Mouse (Mus musculus) left cerebral cortex, postnatal 36 days (tissue): ENCODE results near the gene Calm3. TPM values are rescaled to one million over a fixed set of nuclear protein-coding genes. Genes with fewer than 3 reads are reported as not detected.

Experiments used
- DNase-seq, 2 experiments: peaks; one replicate each; pipeline ENCODE4 v3.0.0; 2021 to 2022; ENCODE audit warnings: low spot score in 2 of 2, mixed read lengths in 1 of 2
- intact Hi-C: fragments of 180-260 bp; cut with DNase I; formaldehyde crosslinking; loops from one replicate; pipeline ENCODE4 v1.15.1; 2025
- total RNA-seq, 2 experiments: library from RNA; stranded (reverse); gene quantifications; 2 replicates each; pipeline ENCODE4 v1.2.3; 2021

Calm3 gene
- total RNA-seq, 2 experiments from 2014 or later: 1,705 to 2,029 TPM

DNA sequence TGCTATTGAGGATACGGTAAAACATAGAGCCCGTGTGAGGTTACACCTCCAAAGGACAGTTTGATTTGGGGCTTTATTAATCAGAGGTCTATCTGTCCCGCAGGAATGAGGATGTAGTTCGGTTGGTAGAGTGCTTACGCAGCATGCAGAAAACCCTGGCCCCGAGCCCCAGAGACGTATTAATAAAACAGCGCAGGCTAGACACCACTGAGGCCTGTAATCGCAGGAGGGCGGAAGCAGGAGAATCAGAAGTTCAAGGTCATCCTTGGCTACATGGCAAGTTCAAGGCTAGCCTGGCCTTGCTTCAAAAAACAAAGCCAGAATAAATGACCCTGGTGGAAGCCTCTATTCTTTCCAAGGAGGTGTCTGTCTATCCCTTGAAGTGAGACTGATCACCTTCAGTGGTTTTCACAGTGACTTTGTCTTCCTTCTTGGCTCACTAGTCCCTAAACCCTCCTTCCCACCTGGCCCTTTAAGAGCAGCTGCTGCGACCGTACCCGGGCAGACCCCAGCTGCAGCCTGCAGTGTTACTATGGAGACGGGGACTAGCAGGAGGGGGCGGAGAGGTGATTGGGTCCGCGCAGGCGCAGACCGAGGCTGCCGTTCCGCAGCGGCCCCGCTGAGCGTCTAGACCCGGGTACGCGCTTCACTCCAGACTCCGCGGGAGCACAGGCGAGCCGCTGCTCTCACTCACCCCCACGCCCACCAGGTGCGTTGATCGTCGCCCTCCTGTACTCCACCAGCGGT is 20.3 kb upstream of the Calm3 start, which contains the start of gene Pnmal2:
Pnmal2 (plus strand) TSS at position 622 of the 747 bp plus-strand sequence.
- intact Hi-C loops: no loop called here
- peak; percentile 88 to 90 for DNase-seq

DNA sequence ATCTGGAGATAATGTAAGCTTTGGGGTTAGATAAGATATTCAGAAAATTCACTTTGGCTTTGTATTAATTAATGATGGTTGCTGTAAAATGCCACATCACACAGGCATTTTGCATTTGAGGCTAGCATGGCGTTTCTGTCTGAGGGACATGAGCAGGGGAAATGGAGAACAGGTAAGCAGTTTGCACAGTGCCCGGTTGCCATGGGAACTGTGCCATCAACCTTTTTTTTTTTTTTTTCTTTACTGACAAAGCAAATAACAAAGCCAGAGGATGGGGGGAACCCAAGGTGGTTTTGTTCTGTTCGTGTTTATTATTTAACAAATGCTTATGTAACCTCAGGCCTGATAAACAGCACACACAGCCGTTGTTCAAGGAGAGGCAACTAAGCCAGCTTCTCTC is 18.9 kb upstream of the Calm3 start:
- DNase-seq: no peak
- intact Hi-C loops: no loop called here

DNA sequence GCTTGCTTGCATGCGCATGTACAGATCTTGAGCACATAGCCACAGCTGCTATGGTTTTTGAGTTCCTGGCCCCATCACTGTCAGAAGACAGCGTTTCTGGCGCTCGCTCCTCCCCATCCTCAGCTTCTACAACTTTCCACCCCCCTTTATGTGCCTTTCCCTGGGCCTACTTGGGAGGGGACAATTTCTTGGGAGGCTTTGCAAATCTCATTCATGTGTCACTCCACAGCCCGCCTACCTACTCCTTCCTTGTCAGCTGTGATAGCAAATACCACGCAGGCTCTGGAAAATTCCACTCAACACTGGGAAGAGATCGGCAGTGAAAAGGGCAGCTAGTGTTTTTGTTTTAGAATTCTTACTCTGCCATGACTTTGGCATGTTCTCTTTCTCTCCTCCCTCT is 16.4 kb upstream of the Calm3 start:
- DNase-seq: peak; percentile 73 to 77
- intact Hi-C loops: no loop called here

DNA sequence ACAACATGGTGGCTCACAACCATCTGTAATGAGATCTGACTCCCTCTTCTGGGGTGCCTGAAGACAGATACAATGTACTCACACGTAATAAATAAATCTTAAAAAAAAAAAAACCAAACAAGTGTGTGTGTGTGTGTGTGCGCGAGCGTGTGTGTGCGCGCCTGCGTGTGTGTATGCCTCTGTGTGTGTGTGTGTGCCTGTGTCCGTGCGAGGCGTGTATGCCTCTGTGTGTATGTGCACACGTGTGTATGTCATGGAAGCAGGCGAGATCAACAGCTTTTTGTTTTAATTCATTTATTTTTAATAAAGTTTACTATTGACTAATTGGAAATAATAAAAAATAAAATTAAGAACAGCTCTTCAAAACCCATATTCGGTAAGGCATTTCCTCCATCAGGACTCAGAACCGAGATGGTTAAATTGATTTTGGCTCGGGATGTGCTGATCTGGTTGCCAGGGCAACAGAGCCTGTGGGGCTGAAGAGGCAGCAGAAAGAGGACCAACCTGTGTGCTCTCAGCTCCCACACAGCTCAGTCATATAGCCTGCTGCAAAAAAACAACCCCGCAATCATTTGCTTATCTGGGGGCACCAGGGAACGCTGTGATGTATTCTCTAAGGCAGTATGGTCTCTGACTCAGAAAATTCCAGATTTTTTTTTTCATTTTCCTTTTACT is 14.3 kb upstream of the Calm3 start:
- intact Hi-C loops: no loop called here
- DNase-seq: peak in 1 of 2 experiments; percentile 63

DNA sequence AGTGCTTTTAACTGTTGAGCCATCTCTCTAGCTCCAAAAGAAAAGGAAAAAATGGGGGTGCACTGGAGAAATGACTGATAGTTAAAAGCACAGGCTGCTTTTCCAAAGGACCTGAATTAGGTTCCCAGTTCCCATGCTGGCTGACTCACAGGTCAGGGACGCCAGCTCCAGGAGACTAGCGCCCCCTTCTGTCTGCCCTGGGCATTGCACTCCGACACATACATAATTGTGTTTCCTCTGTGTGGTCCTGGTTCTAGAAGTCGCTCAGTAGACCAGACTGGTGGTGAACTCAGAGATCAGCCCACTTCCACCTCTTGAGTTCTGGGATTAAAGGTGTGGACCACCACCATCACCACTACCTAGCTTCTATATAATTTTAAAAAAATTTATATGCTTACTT is 13.4 kb upstream of the Calm3 start:
- intact Hi-C loops: no loop called here
- DNase-seq: no peak

DNA sequence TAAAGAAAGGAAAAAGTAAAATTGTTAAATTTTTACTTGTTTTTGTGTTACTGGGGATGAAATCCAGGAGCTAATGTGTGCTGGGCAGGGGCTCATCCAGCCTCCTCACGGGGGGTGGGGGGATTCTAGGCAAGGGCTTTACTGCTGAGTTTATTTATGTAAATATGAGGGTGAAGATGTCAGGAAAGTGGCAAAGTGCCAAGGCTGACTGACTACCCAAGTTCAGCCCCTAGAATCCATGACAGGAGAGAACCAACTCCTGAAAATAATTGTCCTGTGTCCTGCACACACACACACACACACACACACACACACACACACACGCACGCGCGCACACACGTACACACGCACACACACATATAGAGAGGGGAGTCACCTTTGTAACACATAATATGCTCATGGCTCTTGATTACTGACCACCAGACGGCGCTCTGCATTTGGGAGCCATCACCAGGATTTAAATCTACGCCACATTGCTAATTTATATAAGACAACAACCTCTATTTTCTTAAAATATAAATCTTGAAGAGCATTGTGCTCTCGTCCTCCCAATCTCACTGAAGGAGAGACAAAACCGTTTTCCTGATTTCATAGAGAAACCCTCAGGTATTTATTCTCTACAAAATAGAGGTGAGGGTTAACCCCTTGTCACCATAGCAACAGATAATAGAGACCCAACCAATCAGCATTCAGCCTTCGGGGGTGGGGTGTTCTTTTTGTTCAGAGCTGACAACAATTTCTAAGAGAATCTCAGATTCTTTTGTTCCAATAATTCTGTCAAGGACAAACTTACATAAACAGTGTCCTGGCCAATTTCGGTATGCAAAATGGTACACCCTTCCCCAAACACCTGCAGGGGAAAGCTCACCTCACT is 9.0 kb upstream of the Calm3 start:
- intact Hi-C loops: loop anchor here (1.0 to 2.0 kb wide), 3 partner anchors 17 to 130 kb away; partner anchors contain the start of gene Hif3a
- peak in 1 of 2 experiments; percentile 42 for DNase-seq

DNA sequence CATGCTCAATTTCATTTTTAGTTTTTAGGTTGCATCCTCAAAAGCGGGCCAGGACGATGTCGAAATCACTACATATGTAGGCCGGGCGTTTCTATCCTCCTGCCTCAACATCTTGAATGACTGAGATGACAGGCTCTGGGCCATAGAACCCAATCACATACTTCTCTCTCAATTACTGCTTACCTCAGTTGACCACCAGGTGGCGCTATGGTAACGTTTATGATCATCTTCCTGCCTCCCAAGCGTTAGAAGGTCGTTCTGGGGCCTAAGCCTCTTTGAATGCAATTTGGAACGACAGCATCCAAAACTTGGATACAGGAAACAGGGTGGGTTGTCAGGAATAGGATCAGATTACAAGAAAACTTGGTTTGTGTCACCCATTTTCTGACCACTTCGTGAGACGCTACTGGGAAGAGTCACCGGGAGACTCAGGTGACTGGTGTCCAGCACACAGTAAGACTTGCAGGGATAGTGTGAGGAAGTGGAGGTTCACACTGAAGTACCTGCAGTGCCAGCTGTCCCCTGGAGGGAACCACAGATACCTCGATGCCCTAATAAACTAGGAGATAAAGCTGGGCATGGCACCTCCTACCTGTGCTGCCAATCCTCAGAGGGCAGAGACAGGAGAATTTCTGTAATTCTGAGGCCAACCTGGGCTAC is 8.2 kb upstream of the Calm3 start:
- DNase-seq: peak; percentile 79 to 88
- intact Hi-C loops: loop anchor here (1.0 to 2.0 kb wide), 3 partner anchors 18 to 131 kb away; partner anchors contain the start of gene Hif3a

DNA sequence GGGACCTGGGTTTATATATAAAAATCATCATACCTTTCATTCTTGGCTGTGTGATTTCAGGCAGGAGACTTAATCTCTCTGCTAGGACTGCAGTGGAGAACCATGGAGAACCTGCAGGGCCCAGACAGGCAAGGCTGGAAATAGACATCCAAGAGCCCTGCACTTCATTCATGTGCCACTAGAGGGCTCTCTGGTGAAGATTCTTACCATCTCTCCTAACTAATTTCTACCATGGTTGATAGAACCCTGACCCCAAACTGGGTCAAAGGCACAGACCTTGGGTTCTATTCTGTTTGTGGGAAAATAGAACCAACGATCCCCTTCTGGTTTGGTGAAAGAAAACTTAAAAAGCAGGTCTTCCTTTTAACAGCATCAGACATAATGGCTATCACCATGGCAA is 6.9 kb upstream of the Calm3 start:
- intact Hi-C loops: no loop called here

DNA sequence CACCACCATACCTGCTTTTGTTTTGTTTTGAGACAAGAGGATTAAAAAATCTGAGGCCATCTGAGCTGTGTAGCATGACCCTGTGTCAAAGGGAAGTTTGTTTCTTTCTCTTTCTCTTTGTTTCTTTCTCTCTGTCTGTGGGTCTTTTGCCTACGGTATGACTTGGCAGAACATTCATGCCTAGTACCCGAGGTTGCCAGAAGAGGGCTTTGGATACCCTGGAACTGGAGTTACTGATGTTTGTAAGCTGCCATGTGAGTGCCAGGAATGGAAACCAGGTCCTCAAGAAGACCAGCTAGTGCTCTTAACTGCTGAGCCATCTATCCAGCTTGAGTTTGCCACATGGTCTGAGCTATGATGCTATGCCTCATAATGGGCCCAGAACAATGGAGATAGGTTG is 4.4 kb upstream of the Calm3 start:
- intact Hi-C loops: no loop called here
- no peak for DNase-seq

More for the DNA sequence above, 6.9 kb upstream of the Calm3 start:
- DNase-seq: peak; percentile 72 to 82

DNA sequence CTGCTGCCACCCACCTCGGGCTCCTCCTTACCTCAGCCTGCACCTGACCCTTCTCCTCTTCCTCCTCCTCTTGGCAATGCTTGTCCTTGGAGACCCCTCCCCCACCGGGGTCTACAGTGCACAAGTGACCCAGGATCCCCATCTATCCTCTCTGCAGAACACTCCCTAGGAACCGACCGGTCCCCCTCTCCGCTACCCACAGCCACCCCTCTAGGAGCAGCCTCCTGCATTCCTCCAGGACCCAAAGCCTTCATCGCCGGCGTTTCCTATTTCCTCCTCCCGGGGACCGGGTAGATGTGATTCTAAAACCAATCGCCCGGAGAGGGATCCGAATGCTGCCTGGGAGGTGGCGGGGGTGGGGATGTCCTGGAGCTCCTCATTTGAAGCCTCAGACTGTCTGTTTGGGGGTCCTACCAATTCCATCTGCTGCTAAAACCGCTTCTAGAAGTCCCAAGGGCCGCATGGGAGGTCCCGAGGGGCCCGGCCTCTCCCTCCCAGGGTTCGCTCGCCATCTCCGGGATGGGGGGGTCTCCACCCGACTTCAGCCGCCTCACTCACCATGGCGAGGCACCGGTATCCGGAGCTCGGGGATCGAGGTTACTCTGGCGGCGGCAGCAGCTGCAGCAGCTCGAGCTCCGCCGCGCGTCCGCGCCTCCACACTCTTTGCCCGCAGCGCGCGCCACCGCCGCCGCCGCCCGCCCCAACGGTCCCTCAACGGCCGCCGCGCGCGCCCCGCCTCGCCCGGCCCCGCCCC is 454 bp downstream of the Calm3 start:
- peak in 1 of 2 experiments; percentile 31 for DNase-seq
- intact Hi-C loops: no loop called here

DNA sequence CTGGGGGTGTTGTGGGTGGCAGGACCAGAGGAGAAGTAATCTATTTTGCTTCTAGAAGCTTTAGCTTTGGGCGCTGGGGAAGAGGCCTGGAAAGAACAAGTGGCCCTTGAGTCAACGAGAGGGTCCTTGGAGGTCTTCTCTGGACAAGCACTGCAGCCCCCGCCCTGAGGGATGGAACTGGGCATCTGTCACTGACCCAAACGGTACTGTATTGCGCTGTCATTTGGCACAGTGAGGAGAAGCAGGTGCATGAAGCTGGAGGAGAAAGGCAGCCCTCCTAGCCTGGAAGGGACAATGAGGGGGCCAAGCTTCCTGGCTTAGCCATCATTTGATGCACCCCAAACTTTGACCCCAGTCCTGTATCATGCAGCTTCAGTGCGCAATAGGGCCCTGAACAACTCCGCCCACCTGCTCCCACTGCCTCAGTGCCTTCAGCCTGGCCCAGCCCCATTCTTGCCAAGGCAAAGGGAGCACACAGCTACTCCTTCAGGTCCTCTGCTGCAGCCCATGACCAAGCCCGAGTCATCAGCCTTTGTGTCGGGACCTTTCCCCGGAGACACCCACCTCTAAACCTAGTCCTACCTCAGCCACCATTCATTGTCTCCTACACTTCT is 1.4 kb downstream of the Calm3 start:
- intact Hi-C loops: no loop called here
- DNase-seq: peak; percentile 54 to 64

DNA sequence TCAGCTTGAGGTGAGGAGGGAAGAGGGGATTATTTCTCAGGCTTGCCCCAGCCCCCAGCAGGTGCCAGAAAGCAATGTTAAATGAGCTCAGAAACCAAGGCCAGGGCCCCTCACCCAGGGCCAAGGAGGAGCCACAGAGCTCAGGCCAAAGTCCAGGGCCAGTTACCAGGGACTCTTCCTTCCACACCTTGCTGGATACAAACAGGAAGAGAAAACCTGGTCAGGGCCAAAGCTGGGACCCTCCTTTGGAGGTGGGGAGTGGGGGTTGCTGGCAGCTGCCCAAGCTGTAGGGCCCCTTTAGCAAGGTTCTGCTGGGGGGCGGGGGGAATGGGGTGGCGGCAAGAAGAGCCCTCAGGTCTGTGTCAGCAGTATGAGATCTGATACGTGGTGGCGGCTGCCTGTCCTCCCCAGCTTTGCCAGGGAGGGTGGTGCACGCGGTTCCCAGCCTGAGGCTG is 2.0 kb downstream of the Calm3 start:
- intact Hi-C loops: no loop called here
- DNase-seq: no peak

DNA sequence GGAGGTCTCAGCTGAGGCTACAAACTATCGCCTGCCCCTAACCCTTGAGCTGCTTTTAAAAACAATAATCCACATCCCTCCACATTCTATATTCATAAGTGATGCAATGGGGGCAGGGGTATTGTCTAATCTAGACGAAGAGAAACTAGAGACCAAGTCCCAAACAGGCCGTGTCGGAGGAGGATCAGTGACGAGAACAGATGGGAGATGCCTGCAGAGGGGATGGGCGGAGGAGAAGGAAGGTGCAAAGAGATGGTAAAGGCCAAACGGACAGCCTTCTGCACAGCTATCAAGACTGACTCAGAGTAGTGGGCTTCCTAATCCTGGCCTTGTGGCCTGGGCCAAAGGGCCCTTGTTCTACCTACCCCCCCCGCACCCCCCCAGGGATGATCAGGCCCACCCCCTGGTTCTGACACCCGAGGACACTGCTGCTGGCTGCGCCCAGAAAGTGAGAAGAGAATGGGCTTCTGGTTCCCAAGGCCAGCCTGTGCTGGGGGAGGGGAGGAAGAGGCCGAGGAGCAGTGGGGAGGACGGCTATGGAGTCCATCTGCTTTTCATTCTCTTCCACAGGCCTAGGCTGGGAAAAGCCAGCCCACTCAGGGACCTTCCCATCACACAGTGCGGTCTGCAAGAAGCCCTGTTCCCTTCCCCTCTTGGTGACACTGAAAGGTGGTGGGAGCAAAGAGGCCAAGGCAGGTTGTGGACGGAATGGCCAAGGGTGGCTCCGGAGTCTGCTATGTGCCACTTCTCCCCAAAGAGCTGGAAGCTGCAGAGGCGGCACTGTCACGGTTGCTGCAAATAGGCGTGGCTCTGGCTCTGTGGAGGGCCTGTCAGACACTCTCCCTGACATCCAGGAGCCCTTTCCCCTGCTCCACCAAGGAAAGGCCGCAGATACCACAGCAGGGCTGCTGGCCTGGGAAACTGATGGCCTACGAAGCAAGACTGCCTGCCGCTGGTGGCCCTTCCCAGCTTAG is 2.8 kb downstream of the Calm3 start:
- intact Hi-C loops: no loop called here
- DNase-seq: no peak

DNA sequence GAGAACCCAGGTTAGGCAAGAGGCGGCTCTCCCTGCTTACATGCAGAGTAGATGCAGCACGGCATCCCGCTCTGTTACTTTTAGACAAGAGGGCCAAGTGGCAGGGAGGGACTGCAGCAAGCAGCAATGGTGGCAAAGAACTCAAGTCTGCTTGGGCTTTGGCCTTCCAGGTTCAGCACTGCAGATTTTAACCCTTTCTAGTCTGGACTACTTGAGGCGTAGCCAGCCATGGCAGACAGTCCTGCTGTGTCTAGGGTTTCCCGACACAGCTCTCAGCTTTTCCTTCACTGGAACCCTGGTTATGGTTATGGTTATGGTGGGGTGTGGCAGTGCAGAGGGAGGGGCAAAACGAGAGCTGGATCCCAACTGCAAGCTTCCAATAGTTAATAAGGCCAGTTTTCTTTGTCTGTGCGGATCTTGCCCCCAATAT is 3.7 kb downstream of the Calm3 start:
- intact Hi-C loops: no loop called here

DNA sequence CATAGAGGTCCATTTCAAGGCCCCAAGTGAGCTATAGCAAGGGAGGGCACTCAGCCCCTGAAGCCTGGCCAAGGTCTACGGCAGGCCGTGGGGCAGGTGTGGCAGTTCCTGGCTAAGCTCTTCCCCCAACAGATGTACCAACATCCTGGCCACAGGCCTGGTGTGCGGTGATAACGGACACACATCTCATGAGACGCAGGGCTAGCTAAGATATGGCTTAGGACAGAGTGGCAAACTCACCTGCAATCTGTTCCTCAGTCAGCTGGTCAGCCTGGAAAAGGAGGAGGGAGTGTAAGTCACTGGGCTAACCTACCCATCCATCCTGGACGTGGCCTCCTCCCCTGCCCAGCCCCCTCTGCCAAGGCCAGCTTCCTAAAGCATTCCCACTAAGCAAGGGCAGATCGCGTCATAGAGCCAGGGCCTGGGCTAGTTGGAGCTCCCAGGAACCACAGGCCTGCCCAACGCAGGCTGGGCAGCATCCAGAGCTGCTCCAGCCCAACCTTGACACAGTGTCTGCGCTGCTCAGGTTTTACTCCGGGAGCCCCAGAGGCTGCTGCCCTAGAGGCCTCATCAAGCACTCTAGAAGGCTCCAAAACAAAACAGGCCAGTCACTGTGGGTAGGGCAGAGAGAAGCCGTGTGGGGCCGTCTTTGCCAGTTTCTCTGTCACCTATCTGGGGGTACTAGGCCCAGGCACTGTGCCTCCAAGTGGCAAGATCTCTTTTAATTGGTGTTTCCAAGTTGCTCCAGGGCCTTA is 4.3 kb downstream of the Calm3 start:
- no peak for DNase-seq
- intact Hi-C loops: no loop called here

More for the DNA sequence above, 3.7 kb downstream of the Calm3 start:
- DNase-seq: no peak

DNA sequence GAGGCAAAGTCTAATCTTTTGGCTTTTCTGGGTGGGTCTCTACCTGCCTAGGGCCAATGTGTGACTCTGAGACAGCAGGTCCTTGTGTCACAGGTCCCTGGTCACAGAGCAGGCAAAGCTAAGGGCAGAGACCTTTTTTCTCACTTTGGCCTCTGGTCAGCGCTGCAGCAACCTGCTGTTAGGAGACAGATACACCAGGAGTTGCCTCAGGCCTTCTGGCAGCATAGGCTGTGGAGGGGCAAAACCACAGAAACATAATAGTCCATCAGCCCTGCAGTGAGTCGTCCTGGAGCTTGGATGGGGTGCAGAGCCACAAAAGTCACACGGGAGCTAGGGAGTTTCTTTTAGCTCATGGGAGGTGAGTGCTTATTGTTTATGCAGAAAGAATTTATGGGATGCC is 5.2 kb downstream of the Calm3 start:
- DNase-seq: no peak
- intact Hi-C loops: no loop called here
